Mouse (Mus musculus) neutrophil, adult 5-6 weeks (primary cell): ENCODE data around the gene Car5a. TPM values are rescaled to one million over a fixed set of nuclear protein-coding genes. Genes with fewer than 3 reads are reported as not detected.

ENCODE experiments used
- ATAC-seq: fragments of 151-379, 151-347 bp; 2 replicates; pipeline ENCODE4 v1.8.0; 2017; ENCODE audit warnings: mild to moderate bottlenecking, moderate TSS enrichment; ENCODE audit not compliant: insufficient number of reproducible peaks, poor library complexity, low FRiP score, severe bottlenecking; ENCODE audit errors: extremely low read depth
- total RNA-seq: library from RNA; stranded (forward); fragments of 200-1000 nt; gene quantifications from 2 replicates; pipeline ENCODE4 v1.2.3, GENCODE M21; 2017

Gene Car5a
- not detected in 2 replicates for total RNA-seq

DNA sequence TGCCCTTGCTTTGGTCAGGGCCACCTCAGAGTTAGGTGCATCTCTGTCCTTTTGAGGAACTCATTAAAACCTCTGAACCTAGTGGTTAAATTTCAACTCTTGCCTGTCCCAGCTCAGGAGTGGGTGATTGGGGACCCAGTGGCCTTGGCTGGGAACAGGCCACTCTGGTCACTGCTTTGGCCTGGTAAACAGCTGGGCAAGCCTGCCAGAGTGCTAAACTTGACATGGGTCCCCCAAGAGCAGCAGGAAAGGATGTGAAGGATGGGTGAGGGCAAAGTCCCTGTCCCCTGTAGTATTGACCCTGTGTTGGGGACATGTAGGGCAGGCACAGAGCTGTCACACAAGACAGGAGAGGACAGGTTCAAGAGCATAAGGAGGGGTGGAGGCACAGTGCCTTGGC lies at the start of gene Car5a:
Car5a (minus strand) TSS at position 74 of the 400 bp plus-strand sequence.
- no peak for ATAC-seq

DNA sequence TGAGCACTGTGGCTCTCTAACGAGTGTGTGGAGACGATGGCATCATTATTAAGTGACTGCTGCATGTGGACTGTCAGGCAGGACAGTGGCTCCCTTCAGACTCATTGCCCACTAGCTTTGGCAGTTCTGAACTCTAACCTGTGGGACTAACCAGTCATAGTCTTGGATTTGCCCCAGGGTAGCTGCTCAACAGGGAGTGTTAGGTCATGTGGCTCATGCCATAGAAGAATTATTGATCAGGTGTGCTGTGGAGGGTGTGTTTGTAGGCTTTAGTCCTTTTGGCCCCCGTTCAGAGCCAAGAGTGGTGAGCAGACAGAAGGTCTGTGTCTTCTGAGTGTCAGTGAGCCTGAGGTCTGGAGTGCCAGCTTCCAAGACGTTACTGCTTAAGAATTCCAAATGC lies 48.2 kb upstream of the Car5a start:
- ATAC-seq, result no peak

GRCm38 (mm10) chr8:121991611-121992010 lies 46.9 kb upstream of the Car5a start:
- ATAC-seq, result no peak

- no peak for ATAC-seq
Observed at GRCm38 (mm10) chr8:121990506-121991255, 46.0 kb upstream of the Car5a start.

- ATAC-seq, result no peak
Observed at GRCm38 (mm10) chr8:121987892-121988291, 43.2 kb upstream of the Car5a start.

DNA sequence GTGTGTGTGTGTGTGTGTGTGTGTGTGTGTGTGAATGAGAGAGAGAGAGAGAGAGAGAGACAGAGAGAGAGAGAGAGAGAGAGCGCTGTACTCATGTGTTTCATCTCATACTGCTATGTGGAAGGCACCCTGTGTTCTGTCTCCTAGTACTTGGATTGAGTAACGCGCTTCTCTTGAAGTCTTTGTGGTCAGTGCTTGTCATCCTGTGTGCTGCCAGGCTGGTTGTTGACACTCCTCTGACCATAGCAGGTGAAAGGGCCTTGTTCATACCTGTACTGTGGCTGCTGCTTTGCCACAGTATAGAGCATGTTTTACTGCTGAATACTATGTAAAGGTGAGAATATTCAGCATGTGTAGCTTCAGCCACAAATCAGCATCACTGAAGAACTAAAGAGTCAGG lies 41.0 kb upstream of the Car5a start:
- no peak for ATAC-seq

DNA sequence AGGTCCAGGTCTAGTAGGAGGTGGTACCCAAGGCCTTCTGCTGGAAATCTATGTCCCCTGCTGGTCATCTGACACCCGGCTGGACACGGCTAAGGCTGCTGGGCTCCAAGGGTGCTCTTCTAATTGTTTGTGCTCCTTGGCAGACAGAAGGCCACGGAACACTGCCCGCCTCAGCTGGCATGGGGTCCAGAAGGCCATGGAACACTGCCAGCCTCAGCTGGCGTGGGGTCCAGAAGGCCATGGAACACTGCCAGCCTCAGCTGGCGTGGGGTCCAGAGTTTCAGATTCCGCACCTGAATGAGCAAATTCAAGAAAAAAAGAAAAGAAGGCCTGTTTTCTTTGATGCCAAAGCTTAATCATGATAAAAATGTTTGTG lies 36.8 kb upstream of the Car5a start:
- no peak for ATAC-seq

DNA sequence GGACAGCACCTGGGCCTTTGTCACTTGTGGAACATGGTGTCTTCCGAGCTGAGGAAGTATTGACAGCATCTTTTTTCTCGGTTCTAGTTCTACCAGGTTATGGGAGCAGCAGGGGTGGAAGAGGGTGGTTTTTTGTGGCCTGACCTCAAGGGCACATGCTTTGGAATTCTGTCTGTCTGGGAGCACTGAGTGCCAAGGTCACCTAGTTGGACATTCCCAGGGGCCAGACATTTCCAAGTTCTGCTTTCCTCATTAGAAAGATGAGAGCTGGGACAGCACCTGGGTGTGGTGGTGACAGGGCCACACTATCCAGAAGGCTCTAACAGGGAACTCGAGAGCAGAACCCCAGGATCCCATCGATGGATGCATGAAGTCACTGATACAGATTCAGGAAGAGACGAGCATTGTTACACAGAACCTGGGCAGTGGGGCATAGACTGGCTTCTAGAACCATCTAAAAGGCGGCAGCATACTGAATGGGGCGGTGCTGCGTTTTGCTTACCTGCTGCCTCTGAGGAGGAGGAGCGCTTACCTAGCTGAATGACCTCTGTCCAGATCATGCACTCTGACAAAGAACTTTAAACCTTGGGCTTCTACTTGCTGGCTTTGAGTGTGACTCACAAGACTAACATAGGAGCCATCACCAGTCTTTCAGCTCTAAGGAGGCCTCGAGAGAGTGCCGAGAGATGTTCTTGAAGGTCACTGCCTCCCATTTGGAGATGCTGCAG lies 36.3 kb upstream of the Car5a start:
- no peak for ATAC-seq

DNA sequence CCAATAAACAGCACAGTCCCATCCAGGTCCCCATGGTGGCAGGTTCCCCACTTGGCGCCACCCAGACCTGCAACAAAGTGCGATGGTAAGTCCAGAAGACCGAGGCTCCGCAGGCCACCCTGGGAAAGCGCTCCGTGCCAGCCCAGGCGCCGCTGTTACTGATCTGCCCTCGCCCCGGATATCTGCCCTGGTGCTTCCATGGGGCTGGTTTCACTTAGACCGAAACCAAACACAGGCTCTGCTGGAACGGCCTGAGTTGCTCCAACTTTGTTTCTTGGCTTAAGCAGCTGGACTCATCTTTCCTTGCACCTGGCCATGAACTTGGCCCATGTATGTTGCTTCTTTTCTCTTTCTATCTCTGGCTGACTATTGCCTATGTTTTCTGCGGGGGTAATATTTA lies 34.0 kb upstream of the Car5a start:
- ATAC-seq, result no peak

- ATAC-seq, result no peak
Observed at GRCm38 (mm10) chr8:121977819-121978590, 33.3 kb upstream of the Car5a start.

GRCm38 (mm10) chr8:121973906-121974305 lies 29.2 kb upstream of the Car5a start:
- ATAC-seq, result no peak

- ATAC-seq, result no peak
Observed at GRCm38 (mm10) chr8:121971488-121972058, 26.9 kb upstream of the Car5a start.

- ATAC-seq, result no peak
Observed at GRCm38 (mm10) chr8:121970225-121970624, 25.5 kb upstream of the Car5a start.

- ATAC-seq, result no peak
Observed at GRCm38 (mm10) chr8:121968542-121968941, 23.8 kb upstream of the Car5a start.

DNA sequence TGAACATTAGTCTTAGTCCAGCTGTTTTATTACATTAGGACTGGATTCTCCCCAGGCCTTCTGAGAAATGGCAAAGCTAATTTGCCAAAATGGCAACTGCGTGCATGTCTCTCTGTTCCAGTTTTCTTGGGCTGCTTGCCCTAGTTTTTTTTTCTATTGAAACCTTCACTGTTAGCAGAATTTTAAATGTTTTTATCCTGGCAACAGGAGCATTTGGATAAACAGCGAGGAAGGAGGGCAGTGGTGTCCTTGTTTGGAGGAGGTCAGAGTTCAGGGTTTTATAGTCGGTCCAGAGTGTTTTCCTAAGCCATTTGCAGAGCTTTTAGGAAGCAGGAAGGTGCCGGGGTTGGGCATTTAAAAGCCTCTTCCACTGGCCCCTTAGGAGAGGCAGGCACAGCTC lies 23.3 kb upstream of the Car5a start:
- ATAC-seq, result no peak

DNA sequence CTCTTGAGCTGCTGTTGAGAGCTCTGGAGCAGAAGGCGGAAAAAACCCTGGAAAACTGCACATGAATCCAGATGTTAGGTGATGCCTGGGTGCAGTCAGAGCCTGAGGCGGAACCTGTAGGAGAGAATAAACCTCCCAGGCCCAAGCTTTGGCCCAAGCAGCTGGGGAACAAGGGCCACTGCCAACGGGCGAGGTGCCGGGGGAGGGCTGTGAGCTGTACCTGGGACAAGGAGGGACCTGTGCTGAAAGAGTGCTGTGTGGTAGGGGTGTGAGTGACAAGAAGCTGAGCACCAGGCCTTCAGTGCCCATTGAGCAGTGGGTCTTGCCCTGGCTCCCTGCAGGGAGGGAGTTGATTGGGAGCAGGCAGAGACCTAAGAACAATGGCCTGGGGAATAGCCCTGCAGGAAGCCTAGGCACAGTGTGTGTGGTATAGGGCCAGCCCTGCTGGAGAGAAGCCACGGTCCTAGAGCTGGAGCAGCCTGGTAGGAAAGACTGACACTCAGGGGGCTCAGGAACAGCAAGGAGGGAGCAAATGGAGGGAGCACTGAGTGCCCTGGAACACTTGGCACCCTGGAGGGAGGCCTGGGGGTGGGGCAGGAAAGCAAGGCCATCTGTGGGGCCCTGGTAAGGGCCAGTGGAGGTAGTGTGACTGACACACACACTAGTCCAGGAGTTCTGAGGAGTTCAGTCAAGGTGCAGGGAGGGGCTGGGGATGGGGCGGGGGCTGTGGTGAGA lies 22.2 kb upstream of the Car5a start:
- 0 out of 2 replicates have a peak, but pooled peaks have one; percentile 21 for ATAC-seq

GRCm38 (mm10) chr8:121966110-121966509 lies 21.4 kb upstream of the Car5a start:
- no peak for ATAC-seq

DNA sequence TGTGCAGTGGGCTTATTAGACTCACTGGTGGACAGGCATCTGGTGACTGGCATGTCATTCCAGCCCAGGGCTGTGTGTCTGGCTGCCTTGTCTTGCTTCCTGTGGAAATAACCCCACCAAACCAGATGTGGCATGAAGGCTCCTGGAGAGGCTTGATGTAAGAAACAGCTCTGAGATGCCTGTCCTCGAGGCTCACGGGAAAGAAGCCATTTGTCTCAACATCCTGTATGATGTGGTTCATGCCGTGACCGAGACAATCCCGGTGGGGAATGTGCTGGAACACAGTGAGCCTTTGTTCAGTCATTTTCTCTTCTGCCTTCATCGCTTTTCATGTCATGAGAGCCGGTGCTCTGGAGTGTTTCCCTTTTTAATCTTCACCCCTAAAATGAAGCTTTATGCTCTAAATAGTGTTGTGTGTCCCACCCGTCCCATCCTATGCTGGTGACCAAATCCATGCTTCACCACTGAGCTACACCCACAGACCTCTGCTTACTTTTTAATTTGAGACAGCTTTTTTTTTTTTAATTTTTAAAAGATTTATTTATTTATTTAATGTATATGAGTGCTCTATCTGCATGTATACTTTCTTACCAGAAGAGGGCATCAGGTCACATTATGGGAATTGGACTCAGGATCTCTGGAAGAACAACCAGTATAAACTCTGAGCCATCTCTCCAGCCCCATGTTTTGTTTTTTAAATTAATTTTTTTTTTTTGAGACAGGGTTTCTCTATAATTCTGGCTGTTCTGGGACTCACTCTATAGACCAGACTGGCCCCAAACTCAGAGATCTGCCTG lies 20.2 kb upstream of the Car5a start:
- no peak for ATAC-seq
